Mouse (Mus musculus) intestine, embryonic 14.5 days (tissue): ENCODE results near the gene Fam171a2. TPM values are rescaled to one million over a fixed set of nuclear protein-coding genes. Genes with fewer than 3 reads are reported as not detected.

Experiments
- ATAC-seq: fragments of 200-750 bp; cut with Nextera tagmentation; replicated peaks from 2 replicates; pipeline ENCODE4 v1.8.0; 2017; ENCODE audit warnings: low read depth, moderate number of reproducible peaks, moderate TSS enrichment, moderate library complexity; ENCODE audit not compliant: low FRiP score, low TSS enrichment
- DNase-seq: peaks from one replicate; pipeline ENCODE4 v3.0.0-alpha.2; 2018; ENCODE audit warnings: low spot score
- H3K27ac ChIP-seq: fragments of 300-500 bp; sonication (generic); 2 replicates; pipeline ENCODE4 v1.5.1; 2014; ENCODE audit warnings: low read depth, mild to moderate bottlenecking, control low read depth
- H3K27me3 ChIP-seq: fragments of 300-500 bp; sonication (generic); replicated peaks from 2 replicates; pipeline ENCODE4 v1.6.1; 2014; ENCODE audit warnings: low read length, control low read depth; ENCODE audit not compliant: control insufficient read depth, insufficient read depth
- H3K36me3 ChIP-seq: fragments of 300-500 bp; sonication (generic); 2 replicates; pipeline ENCODE4 v1.6.1; 2014; ENCODE audit warnings: low read length, control low read depth; ENCODE audit not compliant: control insufficient read depth, insufficient read depth
- H3K4me1 ChIP-seq: fragments of 300-500 bp; sonication (generic); replicated peaks from 2 replicates; pipeline ENCODE4 v1.6.1; 2014; ENCODE audit warnings: low read length, control low read depth, mixed read lengths; ENCODE audit not compliant: control insufficient read depth, insufficient read depth
- H3K4me2 ChIP-seq: fragments of 300-500 bp; sonication (generic); 2 replicates; pipeline ENCODE4 v1.6.1; 2014; ENCODE audit warnings: low read length
- H3K4me3 ChIP-seq: fragments of 300-500 bp; sonication (generic); 2 replicates; pipeline ENCODE4 v1.5.1; 2014; ENCODE audit warnings: low read depth, low read length, control low read depth, mixed read lengths
- H3K9ac ChIP-seq: fragments of 300-500 bp; sonication (generic); 2 replicates; pipeline ENCODE4 v1.6.1; 2014; ENCODE audit warnings: mild to moderate bottlenecking, low read length
- H3K9me3 ChIP-seq: fragments of 300-500 bp; sonication (generic); 2 replicates; pipeline ENCODE4 v1.6.1; 2016; ENCODE audit warnings: low read length, control low read depth; ENCODE audit not compliant: control insufficient read depth
- WGBS: fragments of 180-500 bp; shearing (Covaris S2); extraction: QIAGEN DNeasy Blood & Tissue Kit; methylation state at CpG from one replicate; pipeline ENCODE4 v1.1.7; 2014; 5-methylcytosine and 5-hydroxymethylcytosine counted together
- polyA plus RNA-seq: library from polyadenylated mRNA; unstranded; fragments of >200 nt; fragmentation: Nextera tagmentation; extraction: Ambion mirVana; gene quantifications from 2 replicates; pipeline ENCODE4 v1.2.1, GENCODE M21; 2014

The Fam171a2 gene
- polyA plus RNA-seq, 1 experiment from 2014 or later, result 4.7 TPM

GRCm38 (mm10) chr11:102481779-102482178 lies 34.3 kb upstream of the Fam171a2 start:
- H3K27ac ChIP-seq, result no peak overlapping the region
- 94% methylated on average over 10 of the region's 10 CpGs for WGBS
- H3K4me1 ChIP-seq, result no peaks in the 10 kb centered on the region
- no peaks in the 10 kb centered on the region for H3K27me3 ChIP-seq
- H3K4me2 ChIP-seq, result no peak overlapping the region
- DNase-seq, result no peak
- H3K9me3 ChIP-seq, result no peaks in the 10 kb centered on the region
- no peak overlapping the region for H3K4me3 ChIP-seq
- H3K36me3 ChIP-seq, result peaks cover 81% of the 10 kb centered on the region
- H3K9ac ChIP-seq, result no peak overlapping the region
- ATAC-seq, result no peak

GRCm38 (mm10) chr11:102480897-102481296 lies 33.4 kb upstream of the Fam171a2 start:
- H3K9ac ChIP-seq, result no peak overlapping the region
- no peak overlapping the region for H3K4me2 ChIP-seq
- DNase-seq, result no peak
- peaks cover 72% of the 10 kb centered on the region for H3K36me3 ChIP-seq
- ATAC-seq, result no peak
- no peaks in the 10 kb centered on the region for H3K9me3 ChIP-seq
- no peaks in the 10 kb centered on the region for H3K4me1 ChIP-seq
- no peak overlapping the region for H3K4me3 ChIP-seq
- H3K27ac ChIP-seq, result no peak overlapping the region
- WGBS, result 88% methylated on average over 4 of the region's 4 CpGs
- no peaks in the 10 kb centered on the region for H3K27me3 ChIP-seq

- H3K4me1 ChIP-seq, result no peaks in the 10 kb centered on the region
- no peak overlapping the region for H3K4me3 ChIP-seq
- 95% methylated on average over 15 of the region's 15 CpGs for WGBS
- ATAC-seq (no peak), DNase-seq (no peak)
- no peak overlapping the region for H3K9ac ChIP-seq
- H3K36me3 ChIP-seq, result peaks cover 66% of the 10 kb centered on the region
- no peak overlapping the region for H3K4me2 ChIP-seq
- no peaks in the 10 kb centered on the region for H3K27me3 ChIP-seq
- no peak overlapping the region for H3K27ac ChIP-seq
- no peaks in the 10 kb centered on the region for H3K9me3 ChIP-seq
These were observed 32.6 kb upstream of the Fam171a2 start for GRCm38 (mm10) chr11:102480111-102480510.

- peaks cover 61% of the 10 kb centered on the region for H3K36me3 ChIP-seq
- H3K4me1 ChIP-seq, result no peaks in the 10 kb centered on the region
- ATAC-seq (no peak), DNase-seq (no peak)
- 95% methylated on average over 23 of the region's 23 CpGs for WGBS
- no peak overlapping the region for H3K27ac ChIP-seq
- H3K4me2 ChIP-seq, result no peak overlapping the region
- H3K27me3 ChIP-seq, result no peaks in the 10 kb centered on the region
- H3K9ac ChIP-seq, result no peak overlapping the region
- no peaks in the 10 kb centered on the region for H3K9me3 ChIP-seq
- no peak overlapping the region for H3K4me3 ChIP-seq
These were observed 32.1 kb upstream of the Fam171a2 start for GRCm38 (mm10) chr11:102479581-102479980.

- H3K9me3 ChIP-seq, result no peaks in the 10 kb centered on the region
- WGBS, result 79% methylated on average over 3 of the region's 3 CpGs
- H3K27ac ChIP-seq, result no peak overlapping the region
- H3K4me1 ChIP-seq, result no peaks in the 10 kb centered on the region
- H3K4me2 ChIP-seq, result no peak overlapping the region
- DNase-seq (no peak), ATAC-seq (no peak)
- peaks cover 59% of the 10 kb centered on the region for H3K36me3 ChIP-seq
- no peaks in the 10 kb centered on the region for H3K27me3 ChIP-seq
- H3K9ac ChIP-seq, result no peak overlapping the region
- H3K4me3 ChIP-seq, result no peak overlapping the region
These were observed 31.2 kb upstream of the Fam171a2 start for GRCm38 (mm10) chr11:102478671-102479070.

- DNase-seq (no peak), ATAC-seq (no peak)
- no peak overlapping the region for H3K9ac ChIP-seq
- 90% methylated on average over 3 of the region's 3 CpGs for WGBS
- no peak overlapping the region for H3K4me3 ChIP-seq
- H3K4me2 ChIP-seq, result no peak overlapping the region
- H3K27me3 ChIP-seq, result no peaks in the 10 kb centered on the region
- no peaks in the 10 kb centered on the region for H3K4me1 ChIP-seq
- no peak overlapping the region for H3K27ac ChIP-seq
- no peaks in the 10 kb centered on the region for H3K9me3 ChIP-seq
- peaks cover 28% of the 10 kb centered on the region for H3K36me3 ChIP-seq
These were observed 27.5 kb upstream of the Fam171a2 start for GRCm38 (mm10) chr11:102475027-102475426.

- Histone ChIP-seq H3K9ac (no peak within 1 kb of the TSS), H3K4me1 (peaks cover 15% of the 10 kb centered on the region), H3K4me2 (no peak within 1 kb of the TSS), H3K27me3 (peaks cover 9% of the 10 kb centered on the region; the same call in 1 of the 2 replicates), H3K9me3 (no peaks in the 10 kb centered on the region), H3K27ac (no peak within 1 kb of the TSS), H3K4me3 (no peak within 1 kb of the TSS), H3K36me3 (no peaks in the 10 kb centered on the region)
- DNase-seq (no peak), ATAC-seq (no peak)
- WGBS, result 58% methylated on average over 11 of the region's 11 CpGs
These were observed 22.3 kb upstream of the Fam171a2 start, which contains the start of gene Itga2b for GRCm38 (mm10) chr11:102469648-102470357. TSS of gene Itga2b (minus strand) at chr11:102470122.

GRCm38 (mm10) chr11:102467041-102467631 lies 19.7 kb upstream of the Fam171a2 start:
- Histone ChIP-seq H3K9me3 (no peaks in the 10 kb centered on the region), H3K4me1 (peaks cover 15% of the 10 kb centered on the region), H3K4me2 (peak overlapping the region; percentile 92), H3K27me3 (peaks cover 12% of the 10 kb centered on the region; the same call in 1 of the 2 replicates), H3K4me3 (peak overlapping the region; percentile 41), H3K36me3 (no peaks in the 10 kb centered on the region), H3K9ac (peak overlapping the region; percentile 50), H3K27ac (peak overlapping the region; percentile 54; the same call in 1 of the 2 replicates)
- WGBS, result under 1% methylated on average over 37 of the region's 37 CpGs
- peak; percentile 97 for DNase-seq
- ATAC-seq, result peak; percentile 91
